Mouse (Mus musculus): Measurements from ENCODE around the gene Tfr2. TPM values are rescaled to one million over a fixed set of nuclear protein-coding genes. Genes with fewer than 3 reads are reported as not detected.
A peak's percentile ranks its signal among the peaks of the same experiment; 100 is the strongest.

Gene Tfr2
- polyA plus RNA-seq, 1 experiment = 5.4 TPM

GRCm38 (mm10) chr5:137597625-137598024 lies 28.0 kb downstream of the Tfr2 start:
- H3K9ac ChIP-seq (ENCODE audit: low read depth, poor library complexity, severe bottlenecking) = peak overlapping the region; percentile 88
- H3K27ac ChIP-seq (ENCODE audit: insufficient read depth, low read length) = peak overlapping the region; percentile 22
- TF ChIP-seq POLR2A (IDR thresholded peaks at IDR 0.05; ENCODE audit: insufficient read depth, low read length) (no peak), EP300 (IDR thresholded peaks at IDR 0.05; ENCODE audit: insufficient read depth, low read depth, low read length) (no peak), CTCF (IDR thresholded peaks at IDR 0.05; ENCODE audit: low read depth, low read length) (no peak)

GRCm38 (mm10) chr5:137598100-137598826 lies 28.6 kb downstream of the Tfr2 start:
- peaks cover 5% of the 10 kb centered on the region for H3K4me1 ChIP-seq (ENCODE audit: control insufficient read depth, insufficient read depth, low read length)
- H3K9me3 ChIP-seq (replicated peaks; ENCODE audit: control insufficient read depth, insufficient read depth, low read length, poor library complexity, severe bottlenecking) = no peaks in the 10 kb centered on the region
- no peak for TF ChIP-seq POLR2A (IDR thresholded peaks at IDR 0.05; ENCODE audit: insufficient read depth, low read length)
- no peak for TF ChIP-seq EP300 (IDR thresholded peaks at IDR 0.05; ENCODE audit: insufficient read depth, low read depth, low read length)
- no peak for TF ChIP-seq CTCF (IDR thresholded peaks at IDR 0.05; ENCODE audit: low read depth, low read length)
- H3K4me3 ChIP-seq (ENCODE audit: low read depth, low read length) = peak overlapping the region; percentile 98; the same call in 1 of the 2 replicates
- H3K9ac ChIP-seq (ENCODE audit: low read depth, poor library complexity, severe bottlenecking) = peak overlapping the region; percentile 88
- peak overlapping the region; percentile 22 for H3K27ac ChIP-seq (ENCODE audit: insufficient read depth, low read length)
- H3K27me3 ChIP-seq (ENCODE audit: control insufficient read depth, insufficient read depth, low read length, poor library complexity, severe bottlenecking) = no peaks in the 10 kb centered on the region
- peaks cover 3% of the 10 kb centered on the region; the same call in 1 of the 2 replicates for H3K36me3 ChIP-seq (ENCODE audit: control insufficient read depth, insufficient read depth, low read length, poor library complexity, severe bottlenecking)

More at GRCm38 (mm10) chr5:137597625-137598024, 28.0 kb downstream of the Tfr2 start:
- Histone ChIP-seq H3K4me3 (ENCODE audit: low read depth, low read length) (peak overlapping the region; percentile 98), H3K36me3 (ENCODE audit: control insufficient read depth, insufficient read depth, low read length, poor library complexity, severe bottlenecking) (no peaks in the 10 kb centered on the region), H3K27me3 (ENCODE audit: control insufficient read depth, insufficient read depth, low read length, poor library complexity, severe bottlenecking) (no peaks in the 10 kb centered on the region), H3K4me1 (ENCODE audit: control insufficient read depth, insufficient read depth, low read length) (peaks cover 5% of the 10 kb centered on the region), H3K9me3 (replicated peaks; ENCODE audit: control insufficient read depth, insufficient read depth, low read length, poor library complexity, severe bottlenecking) (no peaks in the 10 kb centered on the region)

- H3K9me3 ChIP-seq (replicated peaks; ENCODE audit: control insufficient read depth, insufficient read depth, low read length, poor library complexity, severe bottlenecking) = no peaks in the 10 kb centered on the region
- H3K9ac ChIP-seq (ENCODE audit: low read depth, poor library complexity, severe bottlenecking) = peak overlapping the region; percentile 73
- peaks cover 5% of the 10 kb centered on the region for H3K4me1 ChIP-seq (ENCODE audit: control insufficient read depth, insufficient read depth, low read length)
- peaks cover 3% of the 10 kb centered on the region; the same call in 1 of the 2 replicates for H3K36me3 ChIP-seq (ENCODE audit: control insufficient read depth, insufficient read depth, low read length, poor library complexity, severe bottlenecking)
- TF ChIP-seq POLR2A (IDR thresholded peaks at IDR 0.05; ENCODE audit: insufficient read depth, low read length) (no peak), EP300 (IDR thresholded peaks at IDR 0.05; ENCODE audit: insufficient read depth, low read depth, low read length) (no peak), CTCF (IDR thresholded peaks at IDR 0.05; ENCODE audit: low read depth, low read length) (no peak)
- no peaks in the 10 kb centered on the region for H3K27me3 ChIP-seq (ENCODE audit: control insufficient read depth, insufficient read depth, low read length, poor library complexity, severe bottlenecking)
- H3K27ac ChIP-seq (ENCODE audit: insufficient read depth, low read length) = no peak overlapping the region
- peak overlapping the region; percentile 98 for H3K4me3 ChIP-seq (ENCODE audit: low read depth, low read length)
These were observed 30.0 kb downstream of the Tfr2 start for GRCm38 (mm10) chr5:137599600-137599999.

- peaks cover 4% of the 10 kb centered on the region; the same call in 1 of the 2 replicates for H3K36me3 ChIP-seq (ENCODE audit: control insufficient read depth, insufficient read depth, low read length, poor library complexity, severe bottlenecking)
- peak overlapping the region; percentile 98 for H3K4me3 ChIP-seq (ENCODE audit: low read depth, low read length)
- TF ChIP-seq CTCF (IDR thresholded peaks at IDR 0.05; ENCODE audit: low read depth, low read length) = no peak
- 0 out of 2 replicates have a peak, but pooled peaks have one; percentile 14 for TF ChIP-seq EP300 (IDR thresholded peaks at IDR 0.05; ENCODE audit: insufficient read depth, low read depth, low read length)
- TF ChIP-seq POLR2A (IDR thresholded peaks at IDR 0.05; ENCODE audit: insufficient read depth, low read length) = peak; percentile 40
- no peaks in the 10 kb centered on the region for H3K27me3 ChIP-seq (ENCODE audit: control insufficient read depth, insufficient read depth, low read length, poor library complexity, severe bottlenecking)
- no peak overlapping the region for H3K27ac ChIP-seq (ENCODE audit: insufficient read depth, low read length)
- peaks cover 5% of the 10 kb centered on the region for H3K4me1 ChIP-seq (ENCODE audit: control insufficient read depth, insufficient read depth, low read length)
- H3K9ac ChIP-seq (ENCODE audit: low read depth, poor library complexity, severe bottlenecking) = peak overlapping the region; percentile 73
- H3K9me3 ChIP-seq (replicated peaks; ENCODE audit: control insufficient read depth, insufficient read depth, low read length, poor library complexity, severe bottlenecking) = no peaks in the 10 kb centered on the region
These were observed 30.6 kb downstream of the Tfr2 start for GRCm38 (mm10) chr5:137600281-137600618.

GRCm38 (mm10) chr5:137600619-137601364 lies 31.2 kb downstream of the Tfr2 start, which contains the start of gene Mospd3:
Mospd3 (minus strand) TSS chr5:137601058.
- peak within 1 kb of the TSS; percentile 98 for H3K4me3 ChIP-seq (ENCODE audit: low read depth, low read length)
- no peaks in the 10 kb centered on the region for H3K27me3 ChIP-seq (ENCODE audit: control insufficient read depth, insufficient read depth, low read length, poor library complexity, severe bottlenecking)
- TF ChIP-seq EP300 (IDR thresholded peaks at IDR 0.05; ENCODE audit: insufficient read depth, low read depth, low read length) (no peak), CTCF (IDR thresholded peaks at IDR 0.05; ENCODE audit: low read depth, low read length) (no peak), POLR2A (IDR thresholded peaks at IDR 0.05; ENCODE audit: insufficient read depth, low read length) (peak; percentile 91)
- no peaks in the 10 kb centered on the region for H3K9me3 ChIP-seq (replicated peaks; ENCODE audit: control insufficient read depth, insufficient read depth, low read length, poor library complexity, severe bottlenecking)
- H3K27ac ChIP-seq (ENCODE audit: insufficient read depth, low read length) = peak within 1 kb of the TSS; percentile 83
- peaks cover 5% of the 10 kb centered on the region for H3K4me1 ChIP-seq (ENCODE audit: control insufficient read depth, insufficient read depth, low read length)
- H3K9ac ChIP-seq (ENCODE audit: low read depth, poor library complexity, severe bottlenecking) = peak within 1 kb of the TSS; percentile 90
- peaks cover 7% of the 10 kb centered on the region for H3K36me3 ChIP-seq (ENCODE audit: control insufficient read depth, insufficient read depth, low read length, poor library complexity, severe bottlenecking)
